Mouse (Mus musculus) stomach, embryonic 14.5 days (tissue): ENCODE measurements at regions not wholly inside any gene's neighbourhood (a gene's known extent, or its start where the extent isn't known, plus 50 kb on each side); places are given as distances from the start of the nearest gene placed in this dataset.

Experiments
- ATAC-seq: fragments of 200-750 bp; cut with Nextera tagmentation; 2 replicates; pipeline ENCODE4 v1.8.0; 2017; ENCODE audit warnings: low read depth, moderate TSS enrichment; ENCODE audit not compliant: insufficient number of reproducible peaks, insufficient read depth, low FRiP score
- H3K27ac ChIP-seq: fragments of 300-500 bp; sonication (generic); 2 replicates; pipeline ENCODE4 v1.5.1; 2014; ENCODE audit warnings: mild to moderate bottlenecking, low read length, moderate library complexity, mixed read lengths
- H3K27me3 ChIP-seq: fragments of 300-500 bp; sonication (generic); 2 replicates; pipeline ENCODE4 v1.6.1; 2014; ENCODE audit warnings: low read length, control low read depth, mixed read lengths; ENCODE audit not compliant: control insufficient read depth, insufficient read depth
- H3K36me3 ChIP-seq: fragments of 300-500 bp; sonication (generic); 2 replicates; pipeline ENCODE4 v1.6.1; 2014; ENCODE audit warnings: mild to moderate bottlenecking, control low read depth, low read length, moderate library complexity, mixed read lengths; ENCODE audit not compliant: control insufficient read depth, insufficient read depth
- H3K4me1 ChIP-seq: fragments of 300-500 bp; sonication (generic); 2 replicates; pipeline ENCODE4 v1.6.1; 2014; ENCODE audit warnings: low read length, control low read depth, mixed read lengths; ENCODE audit not compliant: control insufficient read depth, insufficient read depth
- H3K4me2 ChIP-seq: fragments of 300-500 bp; sonication (generic); replicated peaks from 2 replicates; pipeline ENCODE4 v1.6.1; 2014; ENCODE audit warnings: low read depth, low read length, control low read depth
- H3K4me3 ChIP-seq: fragments of 300-500 bp; sonication (generic); 2 replicates; pipeline ENCODE4 v1.5.1; 2014; ENCODE audit warnings: low read depth, low read length, control low read depth
- H3K9ac ChIP-seq: fragments of 300-500 bp; sonication (generic); replicated peaks from 2 replicates; pipeline ENCODE4 v1.6.1; 2014; ENCODE audit warnings: low read depth, mild to moderate bottlenecking, control low read depth, low read length, moderate library complexity, mixed read lengths
- H3K9me3 ChIP-seq: fragments of 300-500 bp; sonication (generic); 2 replicates; pipeline ENCODE4 v1.6.1; 2016; ENCODE audit warnings: low read depth, low read length, control low read depth; ENCODE audit not compliant: control insufficient read depth
- WGBS: fragments of 180-500 bp; shearing (Covaris S2); extraction: QIAGEN DNeasy Blood & Tissue Kit; methylation state at CpG from one replicate; pipeline ENCODE4 v1.1.7; 2014; 5-methylcytosine and 5-hydroxymethylcytosine counted together

GRCm38 (mm10) chr14:47839493-47840215, 191.4 kb downstream of the Ktn1 start:
- ATAC-seq, result no peak
- no peaks in the 10 kb centered on the region for H3K27me3 ChIP-seq
- H3K9ac ChIP-seq, result no peak overlapping the region
- H3K9me3 ChIP-seq, result no peaks in the 10 kb centered on the region
- no peak overlapping the region for H3K4me2 ChIP-seq
- WGBS, result 66% methylated on average over 6 of the region's 6 CpGs
- H3K4me1 ChIP-seq, result no peaks in the 10 kb centered on the region
- H3K4me3 ChIP-seq, result no peak overlapping the region
- no peaks in the 10 kb centered on the region for H3K36me3 ChIP-seq
- no peak overlapping the region for H3K27ac ChIP-seq

GRCm38 (mm10) chr14:47844366-47844765, 196.1 kb downstream of the Ktn1 start:
- no peaks in the 10 kb centered on the region for H3K27me3 ChIP-seq
- no peak overlapping the region for H3K4me2 ChIP-seq
- no peak for ATAC-seq
- no peak overlapping the region for H3K9ac ChIP-seq
- no peaks in the 10 kb centered on the region for H3K9me3 ChIP-seq
- no peak overlapping the region for H3K27ac ChIP-seq
- no peak overlapping the region for H3K4me3 ChIP-seq
- WGBS, result 71% methylated on average over 1 of the region's 1 CpGs
- no peaks in the 10 kb centered on the region for H3K4me1 ChIP-seq
- H3K36me3 ChIP-seq, result no peaks in the 10 kb centered on the region

GRCm38 (mm10) chr14:47848861-47849260, 200.6 kb downstream of the Ktn1 start:
- peaks cover 3% of the 10 kb centered on the region; the same call in 1 of the 2 replicates for H3K9me3 ChIP-seq
- no peak overlapping the region for H3K4me2 ChIP-seq
- H3K9ac ChIP-seq, result no peak overlapping the region
- no peaks in the 10 kb centered on the region for H3K4me1 ChIP-seq
- WGBS, result 40% methylated on average over 4 of the region's 4 CpGs
- no peak overlapping the region for H3K27ac ChIP-seq
- H3K4me3 ChIP-seq, result no peak overlapping the region
- H3K36me3 ChIP-seq, result no peaks in the 10 kb centered on the region
- no peaks in the 10 kb centered on the region for H3K27me3 ChIP-seq
- no peak for ATAC-seq

- Histone ChIP-seq H3K9ac (no peak overlapping the region), H3K27ac (no peak overlapping the region), H3K9me3 (peaks cover 3% of the 10 kb centered on the region; the same call in 1 of the 2 replicates), H3K36me3 (no peaks in the 10 kb centered on the region), H3K4me1 (0 out of 2 replicates have a peak, but pooled peaks cover 6% of the 10 kb centered on the region), H3K27me3 (no peaks in the 10 kb centered on the region), H3K4me2 (no peak overlapping the region), H3K4me3 (no peak overlapping the region)
- no peak for ATAC-seq
- 62% methylated on average over 7 of the region's 7 CpGs for WGBS
Observed at GRCm38 (mm10) chr14:47856280-47856765, 208.1 kb downstream of the Ktn1 start.

GRCm38 (mm10) chr14:47857271-47857670, 209.0 kb downstream of the Ktn1 start:
- no peak overlapping the region for H3K9ac ChIP-seq
- no peak overlapping the region for H3K27ac ChIP-seq
- H3K4me2 ChIP-seq, result no peak overlapping the region
- H3K36me3 ChIP-seq, result no peaks in the 10 kb centered on the region
- peaks cover 3% of the 10 kb centered on the region; the same call in 1 of the 2 replicates for H3K9me3 ChIP-seq
- 67% methylated on average over 4 of the region's 4 CpGs for WGBS
- H3K4me1 ChIP-seq, result 0 out of 2 replicates have a peak, but pooled peaks cover 6% of the 10 kb centered on the region
- H3K4me3 ChIP-seq, result no peak overlapping the region
- ATAC-seq, result no peak
- no peaks in the 10 kb centered on the region for H3K27me3 ChIP-seq

GRCm38 (mm10) chr14:47857731-47858556, 209.7 kb downstream of the Ktn1 start:
- H3K9me3 ChIP-seq, result peaks cover 3% of the 10 kb centered on the region; the same call in 1 of the 2 replicates
- H3K4me1 ChIP-seq, result 0 out of 2 replicates have a peak, but pooled peaks cover 6% of the 10 kb centered on the region
- no peak overlapping the region for H3K4me3 ChIP-seq
- no peaks in the 10 kb centered on the region for H3K36me3 ChIP-seq
- WGBS, result 77% methylated on average over 16 of the region's 16 CpGs
- no peak overlapping the region for H3K4me2 ChIP-seq
- no peak overlapping the region for H3K27ac ChIP-seq
- no peak overlapping the region for H3K9ac ChIP-seq
- no peaks in the 10 kb centered on the region for H3K27me3 ChIP-seq
- no peak for ATAC-seq

- Histone ChIP-seq H3K27ac (no peak overlapping the region), H3K36me3 (no peaks in the 10 kb centered on the region), H3K4me3 (no peak overlapping the region), H3K4me2 (no peak overlapping the region), H3K9me3 (no peaks in the 10 kb centered on the region), H3K4me1 (no peaks in the 10 kb centered on the region), H3K9ac (no peak overlapping the region), H3K27me3 (no peaks in the 10 kb centered on the region)
- WGBS, result 65% methylated on average over 1 of the region's 1 CpGs
- ATAC-seq, result no peak
Observed at GRCm38 (mm10) chr14:47862556-47862955, 214.3 kb downstream of the Ktn1 start.

- H3K4me2 ChIP-seq, result no peak overlapping the region
- H3K27ac ChIP-seq, result no peak overlapping the region
- H3K27me3 ChIP-seq, result no peaks in the 10 kb centered on the region
- no peaks in the 10 kb centered on the region for H3K36me3 ChIP-seq
- ATAC-seq, result no peak
- WGBS, result 70% methylated on average over 5 of the region's 5 CpGs
- H3K9ac ChIP-seq, result no peak overlapping the region
- no peaks in the 10 kb centered on the region for H3K4me1 ChIP-seq
- no peak overlapping the region for H3K4me3 ChIP-seq
- H3K9me3 ChIP-seq, result no peaks in the 10 kb centered on the region
Observed at GRCm38 (mm10) chr14:47863067-47863466, 214.8 kb downstream of the Ktn1 start.
